Comparison of ENCODE assay signal across 27 mouse cellular contexts in the genomic region with DNA sequence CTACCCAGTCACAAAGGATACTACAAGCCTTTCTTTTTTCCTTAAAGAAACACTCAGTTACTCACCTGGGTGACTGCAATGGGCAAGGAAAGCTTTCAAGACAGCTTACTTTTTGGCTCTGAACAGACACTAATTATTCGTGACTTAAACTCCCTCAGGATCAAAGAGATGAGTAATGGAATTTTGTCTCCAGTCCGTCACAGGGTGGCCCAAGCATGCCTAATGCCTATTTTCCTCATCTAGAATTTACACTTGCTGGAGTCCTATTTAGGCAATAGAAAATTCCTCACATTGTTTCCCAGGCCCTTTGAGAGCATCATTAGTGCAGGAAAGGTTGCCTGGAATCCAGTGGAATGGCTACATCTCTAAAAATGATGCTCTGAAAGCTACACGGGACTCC.
DNase-seq lines count a peak whose midpoint lies in the region; ATAC-seq and TF ChIP-seq lines count a peak whose summit lies in the region.
"Had no signal": no experiment of that assay in that cellular context is flagged by ENCODE, and none has a peak within 500 bp of the region (broad histone marks: within the 10 kb centered on the region; RNA-seq: fewer than 3 reads in every experiment).

No protein-coding gene starts in this region.

- no peaks in the 10 kb centered on the region for H3K79me2 ChIP-seq in heart, adult 2 months (replicated peaks; ENCODE audit: control insufficient read depth, insufficient read depth, low read length)

- H3K27me3 ChIP-seq in forebrain, embryonic 11.5 days (ENCODE audit: control insufficient read depth, insufficient read depth, low read length), result no peaks in the 10 kb centered on the region
- no peaks in the 10 kb centered on the region for H3K27me3 ChIP-seq in forebrain, embryonic 15.5 days
- no peaks in the 10 kb centered on the region for H3K27me3 ChIP-seq in kidney, embryonic 15.5 days
- no peaks in the 10 kb centered on the region for H3K27me3 ChIP-seq in heart, adult 2 months (ENCODE audit: control insufficient read depth, insufficient read depth, low read length)
- H3K27me3 ChIP-seq: embryonic facial prominence, embryonic 13.5 days; heart, embryonic 12.5 days; heart, embryonic 15.5 days; hindbrain, embryonic 13.5 days; intestine, embryonic 15.5 days had no signal

- no peak for TF ChIP-seq EP300 in heart, adult 2 months (IDR thresholded peaks at IDR 0.05; ENCODE audit: insufficient read depth, low read depth, low read length)

- no peaks in the 10 kb centered on the region for H3K36me3 ChIP-seq in forebrain, embryonic 11.5 days (ENCODE audit: control insufficient read depth, insufficient read depth, low read length)
- H3K36me3 ChIP-seq in forebrain, embryonic 15.5 days, result no peaks in the 10 kb centered on the region
- no peaks in the 10 kb centered on the region for H3K36me3 ChIP-seq in kidney, embryonic 15.5 days
- H3K36me3 ChIP-seq in heart, adult 2 months (ENCODE audit: control insufficient read depth, insufficient read depth, low read length), result no peaks in the 10 kb centered on the region
- H3K36me3 ChIP-seq: embryonic facial prominence, embryonic 13.5 days; forebrain, embryonic 10.5 days; G1E; heart, embryonic 12.5 days; heart, embryonic 15.5 days; hindbrain, embryonic 10.5 days; hindbrain, embryonic 13.5 days; intestine, embryonic 15.5 days had no signal

- H3K9me3 ChIP-seq in forebrain, embryonic 11.5 days (ENCODE audit: control insufficient read depth, low read length), result no peaks in the 10 kb centered on the region
- no peaks in the 10 kb centered on the region for H3K9me3 ChIP-seq in forebrain, embryonic 15.5 days
- H3K9me3 ChIP-seq in kidney, embryonic 15.5 days (replicated peaks), result no peaks in the 10 kb centered on the region
- H3K9me3 ChIP-seq: embryonic facial prominence, embryonic 13.5 days; forebrain, embryonic 10.5 days; G1E; heart, embryonic 12.5 days; heart, embryonic 15.5 days; hindbrain, embryonic 10.5 days; hindbrain, embryonic 13.5 days; intestine, embryonic 15.5 days had no signal

- TF ChIP-seq CTCF in heart, adult 2 months (IDR thresholded peaks at IDR 0.05), result no peak

- no peak overlapping the region for H3K9ac ChIP-seq in forebrain, embryonic 11.5 days (ENCODE audit: low read length)
- H3K9ac ChIP-seq in forebrain, embryonic 15.5 days (replicated peaks), result no peak overlapping the region
- no peak overlapping the region for H3K9ac ChIP-seq in kidney, embryonic 15.5 days
- no peak overlapping the region for H3K9ac ChIP-seq in heart, adult 2 months (ENCODE audit: low read depth, low read length)
- H3K9ac ChIP-seq: embryonic facial prominence, embryonic 13.5 days; heart, embryonic 12.5 days; heart, embryonic 15.5 days; hindbrain, embryonic 13.5 days; intestine, embryonic 15.5 days had no signal

- TF ChIP-seq POLR2A in heart, adult 2 months (IDR thresholded peaks at IDR 0.05; ENCODE audit: insufficient read depth, low read depth, low read length), result no peak

- DNase-seq in forebrain, embryonic 11.5 days (ENCODE audit: low spot score), result no peak
- peak; percentile 2 for DNase-seq in mesoderm, embryonic 11.5 days (ENCODE audit: low read depth, low spot score)
- DNase-seq in retina, postnatal 1 day, result peak; percentile 66
- no peak for DNase-seq in cerebellum, postnatal 14 days
- no peak for DNase-seq in heart, adult 2 months
- DNase-seq: adrenal gland, adult 8-10 months; adrenal gland, postnatal 25 days; B cell, adult 2 months; cerebellum, adult 18-20 months; cerebellum, adult 9-10 months; cerebellum, postnatal 25 days; gastrocnemius, postnatal 36 days; heart, postnatal 10 days; heart, postnatal 36 days had no signal

- 17% methylated on average over 3 of the region's 3 CpGs for WGBS in forebrain, embryonic 11.5 days
- 24% methylated on average over 3 of the region's 3 CpGs for WGBS in forebrain, embryonic 15.5 days
- 49% methylated on average over 3 of the region's 3 CpGs for WGBS in kidney, embryonic 15.5 days
- 54% methylated on average over 3 of the region's 3 CpGs for WGBS in heart, adult 2 months

- H3K27ac ChIP-seq in forebrain, embryonic 11.5 days (ENCODE audit: low read depth, low read length), result no peak overlapping the region
- H3K27ac ChIP-seq in forebrain, embryonic 15.5 days (replicated peaks), result no peak overlapping the region
- H3K27ac ChIP-seq in kidney, embryonic 15.5 days, result no peak overlapping the region
- no peak overlapping the region for H3K27ac ChIP-seq in heart, adult 2 months
- H3K27ac ChIP-seq: embryonic facial prominence, embryonic 13.5 days; forebrain, embryonic 10.5 days; heart, embryonic 15.5 days; hindbrain, embryonic 10.5 days; hindbrain, embryonic 13.5 days; intestine, embryonic 15.5 days had no signal

- peak; percentile 15; the same call in 1 of the 2 replicates for ATAC-seq in forebrain, embryonic 11.5 days (replicated peaks; ENCODE audit: low FRiP score)
- no peak for ATAC-seq in forebrain, embryonic 15.5 days (replicated peaks)
- ATAC-seq in kidney, embryonic 15.5 days (replicated peaks; ENCODE audit: low FRiP score), result no peak
- ATAC-seq: activated CD4-positive, CD25-positive, alpha-beta regulatory T cell, adult 4 months; forebrain, embryonic 14.5 days; hindbrain, embryonic 16.5 days; intestine, embryonic 15.5 days had no signal

- H3K4me1 ChIP-seq in forebrain, embryonic 11.5 days (replicated peaks; ENCODE audit: control insufficient read depth, insufficient read depth, low read length), result no peaks in the 10 kb centered on the region
- no peaks in the 10 kb centered on the region for H3K4me1 ChIP-seq in forebrain, embryonic 15.5 days
- no peaks in the 10 kb centered on the region for H3K4me1 ChIP-seq in kidney, embryonic 15.5 days
- H3K4me1 ChIP-seq in heart, adult 2 months (ENCODE audit: control insufficient read depth, insufficient read depth, low read length), result no peaks in the 10 kb centered on the region
- H3K4me1 ChIP-seq: embryonic facial prominence, embryonic 13.5 days; heart, embryonic 12.5 days; heart, embryonic 15.5 days; hindbrain, embryonic 10.5 days; hindbrain, embryonic 13.5 days; intestine, embryonic 15.5 days had no signal

- intact Hi-C loops in heart, adult 2 months (cut with DNase I), result no loop called here

- no peak overlapping the region for H3K4me3 ChIP-seq in forebrain, embryonic 11.5 days (ENCODE audit: low read depth, low read length)
- no peak overlapping the region for H3K4me3 ChIP-seq in forebrain, embryonic 15.5 days
- H3K4me3 ChIP-seq in kidney, embryonic 15.5 days (replicated peaks), result no peak overlapping the region
- H3K4me3 ChIP-seq in heart, adult 2 months, result no peak overlapping the region
- H3K4me3 ChIP-seq: embryonic facial prominence, embryonic 13.5 days; forebrain, embryonic 10.5 days; heart, embryonic 12.5 days; heart, embryonic 15.5 days; hindbrain, embryonic 10.5 days; hindbrain, embryonic 13.5 days; intestine, embryonic 15.5 days had no signal

- H3K4me2 ChIP-seq in forebrain, embryonic 11.5 days (ENCODE audit: low read depth, low read length, severe bottlenecking), result no peak overlapping the region
- H3K4me2 ChIP-seq in forebrain, embryonic 15.5 days (replicated peaks), result no peak overlapping the region
- H3K4me2 ChIP-seq in kidney, embryonic 15.5 days, result no peak overlapping the region
- H3K4me2 ChIP-seq: embryonic facial prominence, embryonic 13.5 days; heart, embryonic 12.5 days; heart, embryonic 15.5 days; hindbrain, embryonic 13.5 days; intestine, embryonic 15.5 days had no signal

Comparison
In these comparisons a context has a peak if more than half of its experiments do, and no peak if none do; other contexts are left out.
1. DNase-seq: peak in mesoderm, embryonic 11.5 days (single experiment) and retina, postnatal 1 day (single experiment); none in forebrain, embryonic 11.5 days (single experiment), cerebellum, postnatal 14 days (0 of 2) and heart, adult 2 months (0 of 2).